Mouse (Mus musculus) liver, adult 2 months (tissue): ENCODE data around the gene Zfp422.

Experiments
- CTCF ChIP-seq: fragments of 200-500 bp; IDR thresholded peaks from 2 replicates; pipeline ENCODE4 v1.5.1; 2011; ENCODE audit warnings: low read depth, low read length, control low read depth
- POLR2A ChIP-seq: fragments of 200-500 bp; IDR thresholded peaks from 2 replicates; pipeline ENCODE4 v1.6.1; 2011; ENCODE audit warnings: low read length, control low read depth; ENCODE audit not compliant: insufficient read depth; ENCODE audit errors: extremely low read depth

DNA sequence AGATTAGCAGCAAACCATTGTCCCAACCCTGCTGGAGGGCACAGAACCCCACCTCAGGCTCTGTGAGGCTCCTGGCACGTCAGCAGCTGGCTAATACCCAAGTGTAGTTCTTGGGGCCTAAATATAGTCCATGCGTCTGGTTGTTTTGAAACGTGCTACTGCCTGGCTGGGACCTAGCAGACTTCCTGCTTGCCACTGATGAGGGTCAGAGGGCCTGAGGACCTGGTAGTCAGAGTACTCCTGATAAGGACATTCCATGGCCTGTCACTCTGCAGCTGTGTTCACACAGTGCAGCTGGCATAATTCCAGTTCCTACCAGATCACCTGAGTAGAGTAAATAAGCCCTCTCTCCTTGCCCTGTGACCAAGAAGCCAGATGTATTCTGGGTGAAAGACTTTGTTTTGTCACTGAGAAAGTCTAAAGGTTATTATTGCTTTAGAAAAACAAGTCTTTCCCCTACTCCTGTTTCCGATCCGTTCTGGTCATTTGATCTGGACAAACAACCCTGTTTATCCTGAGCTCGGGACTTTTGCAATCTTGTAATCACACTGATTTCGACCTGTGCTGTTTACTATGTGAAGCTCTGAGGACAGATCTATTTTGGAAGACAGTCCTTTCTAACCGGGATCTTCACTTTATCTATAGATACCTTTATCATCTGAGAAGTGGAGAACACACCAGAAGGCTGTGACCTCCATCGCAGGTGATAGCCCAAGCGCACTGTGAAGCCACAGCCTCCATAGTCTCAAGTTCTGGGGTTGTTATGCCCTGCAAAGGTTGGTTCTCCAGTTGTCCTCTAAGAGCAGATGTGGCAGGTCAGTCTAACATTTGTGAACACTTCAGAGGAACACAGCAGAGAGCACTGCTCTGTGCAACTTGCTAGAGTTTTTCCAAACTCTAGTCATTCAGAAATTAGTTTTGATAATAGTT lies 6.7 kb upstream of the Zfp422 start:
- TF ChIP-seq POLR2A = no peak
- TF ChIP-seq CTCF = no peak
